Mouse (Mus musculus) forebrain, embryonic 14.5 days (tissue): ENCODE results near the gene Mzt1. TPM values are rescaled to one million over a fixed set of nuclear protein-coding genes. Genes with fewer than 3 reads are reported as not detected.

Source experiments
- ATAC-seq: fragments of 200-750 bp; cut with Nextera tagmentation; 2 replicates; pipeline ENCODE4 v1.8.0; 2017; ENCODE audit warnings: mild to moderate bottlenecking, moderate library complexity
- DNase-seq: peaks from one replicate; pipeline ENCODE4 v3.0.0-alpha.2; 2015; ENCODE audit warnings: low spot score
- H3K27ac ChIP-seq: fragments of 300-500 bp; sonication (generic); 2 replicates; pipeline ENCODE4 v1.5.1; 2014; ENCODE audit warnings: low read depth, mild to moderate bottlenecking, control low read depth, low read length, moderate library complexity
- H3K27me3 ChIP-seq: fragments of 300-500 bp; sonication (generic); replicated peaks from 2 replicates; pipeline ENCODE4 v1.6.1; 2014; ENCODE audit warnings: low read length, control low read depth, mixed read lengths; ENCODE audit not compliant: control insufficient read depth, insufficient read depth
- H3K36me3 ChIP-seq: fragments of 300-500 bp; sonication (generic); 2 replicates; pipeline ENCODE4 v1.6.1; 2014; ENCODE audit warnings: low read length, control low read depth; ENCODE audit not compliant: control insufficient read depth, insufficient read depth
- H3K4me1 ChIP-seq: fragments of 300-500 bp; sonication (generic); 2 replicates; pipeline ENCODE4 v1.6.1; 2014; ENCODE audit warnings: antibody characterized with exemption, low read length, control low read depth; ENCODE audit not compliant: control insufficient read depth, insufficient read depth
- H3K4me2 ChIP-seq: fragments of 300-500 bp; sonication (generic); 2 replicates; pipeline ENCODE4 v1.6.1; 2014; ENCODE audit warnings: mild to moderate bottlenecking, control low read depth, low read length
- H3K4me3 ChIP-seq: fragments of 300-500 bp; sonication (generic); 2 replicates; pipeline ENCODE4 v1.5.1; 2014; ENCODE audit warnings: low read depth, low read length, control low read depth
- H3K9ac ChIP-seq: fragments of 300-500 bp; sonication (generic); 2 replicates; pipeline ENCODE4 v1.6.1; 2014; ENCODE audit warnings: mild to moderate bottlenecking, low read length, control low read depth, moderate library complexity
- H3K9me3 ChIP-seq: fragments of 300-500 bp; sonication (generic); replicated peaks from 2 replicates; pipeline ENCODE4 v1.6.1; 2016; ENCODE audit warnings: low read length, control low read depth, mixed read lengths; ENCODE audit not compliant: control insufficient read depth
- WGBS: fragments of 180-500 bp; shearing (Covaris S2); extraction: QIAGEN DNeasy Blood & Tissue Kit; methylation state at CpG from one replicate; pipeline ENCODE4 v1.1.7; 2014; 5-methylcytosine and 5-hydroxymethylcytosine counted together
- polyA plus RNA-seq: library from polyadenylated mRNA; unstranded; fragments of >200 nt; fragmentation: Nextera tagmentation; extraction: Ambion mirVana; gene quantifications from 2 replicates; pipeline ENCODE4 v1.2.1, GENCODE M21; 2014

The Mzt1 gene
- polyA plus RNA-seq: 68.4 and 76.9 TPM in 2 replicates

- Histone ChIP-seq H3K27ac (peak within 1 kb of the TSS; percentile 75), H3K36me3 (peaks cover 5% of the 10 kb centered on the region; the same call in 1 of the 2 replicates), H3K4me1 (peaks cover 14% of the 10 kb centered on the region), H3K4me2 (peak within 1 kb of the TSS; percentile 80), H3K27me3 (no peaks in the 10 kb centered on the region), H3K4me3 (peak within 1 kb of the TSS; percentile 94), H3K9me3 (no peaks in the 10 kb centered on the region), H3K9ac (peak within 1 kb of the TSS; percentile 95)
- WGBS: 0% methylated on average over 57 of the region's 81 CpGs
- peak; percentile 94 for DNase-seq
- peak; percentile 96 for ATAC-seq
These were observed at the start of gene Mzt1, which contains the start of gene Bora for GRCm38 (mm10) chr14:99046031-99046781. Gene Mzt1 (minus strand): TSS chr14:99046134. Gene Bora (plus strand): TSS chr14:99046222.

GRCm38 (mm10) chr14:99088947-99089346 is 43.0 kb upstream of the Mzt1 start:
- H3K4me1 ChIP-seq: no peaks in the 10 kb centered on the region
- peaks cover 78% of the 10 kb centered on the region for H3K36me3 ChIP-seq
- ATAC-seq: no peak
- no peak for DNase-seq
- H3K27ac ChIP-seq: no peak overlapping the region
- WGBS: 90% methylated on average over 7 of the region's 7 CpGs
- no peak overlapping the region for H3K4me2 ChIP-seq
- H3K4me3 ChIP-seq: no peak overlapping the region
- H3K27me3 ChIP-seq: no peaks in the 10 kb centered on the region
- H3K9me3 ChIP-seq: no peaks in the 10 kb centered on the region
- H3K9ac ChIP-seq: no peak overlapping the region

DNA sequence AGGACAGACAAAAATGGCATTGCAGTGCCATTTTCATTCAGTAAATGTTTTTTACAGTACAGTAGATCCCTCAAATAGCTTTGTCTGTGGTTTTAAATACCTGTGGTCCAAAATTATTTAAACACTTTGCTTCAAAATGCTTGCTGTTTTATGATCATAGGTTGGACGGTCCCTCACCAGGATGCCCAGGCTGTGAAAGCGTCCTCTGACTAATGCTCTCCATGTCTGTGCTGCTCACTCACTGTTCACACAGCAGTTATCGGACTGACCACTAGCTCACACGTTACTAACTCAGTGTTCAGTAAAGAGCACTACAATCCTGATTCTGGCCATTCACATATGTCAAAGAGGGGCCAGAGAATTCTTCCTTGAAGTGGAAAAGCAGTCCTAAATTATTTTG is 25.2 kb upstream of the Mzt1 start:
- ATAC-seq: 0 out of 2 replicates have a peak, but pooled peaks have one; percentile 32
- no peak for DNase-seq
- Histone ChIP-seq H3K36me3 (peaks cover 40% of the 10 kb centered on the region), H3K4me1 (no peaks in the 10 kb centered on the region), H3K27me3 (no peaks in the 10 kb centered on the region), H3K9ac (no peak overlapping the region), H3K4me2 (no peak overlapping the region), H3K4me3 (no peak overlapping the region), H3K27ac (no peak overlapping the region), H3K9me3 (no peaks in the 10 kb centered on the region)
- 91% methylated on average over 4 of the region's 4 CpGs for WGBS

- Histone ChIP-seq H3K9me3 (no peaks in the 10 kb centered on the region), H3K4me2 (no peak overlapping the region), H3K9ac (no peak overlapping the region), H3K4me3 (no peak overlapping the region), H3K27ac (no peak overlapping the region), H3K4me1 (no peaks in the 10 kb centered on the region), H3K36me3 (peaks cover 23% of the 10 kb centered on the region), H3K27me3 (no peaks in the 10 kb centered on the region)
- DNase-seq (no peak), ATAC-seq (no peak)
- 94% methylated on average over 2 of the region's 2 CpGs for WGBS
These were observed 17.2 kb upstream of the Mzt1 start for GRCm38 (mm10) chr14:99063091-99063490.

- H3K27ac ChIP-seq: no peak overlapping the region
- no peaks in the 10 kb centered on the region for H3K4me1 ChIP-seq
- no peak overlapping the region for H3K9ac ChIP-seq
- H3K9me3 ChIP-seq: no peaks in the 10 kb centered on the region
- H3K4me2 ChIP-seq: peak overlapping the region; percentile 12; the same call in 1 of the 2 replicates
- DNase-seq (peak; percentile 51), ATAC-seq (peak; percentile 66; the same call in 1 of the 2 replicates)
- no peaks in the 10 kb centered on the region for H3K27me3 ChIP-seq
- WGBS: 80% methylated on average over 12 of the region's 12 CpGs
- no peak overlapping the region for H3K4me3 ChIP-seq
- peaks cover 26% of the 10 kb centered on the region for H3K36me3 ChIP-seq
These were observed 14.7 kb upstream of the Mzt1 start for GRCm38 (mm10) chr14:99060616-99061015.

DNA sequence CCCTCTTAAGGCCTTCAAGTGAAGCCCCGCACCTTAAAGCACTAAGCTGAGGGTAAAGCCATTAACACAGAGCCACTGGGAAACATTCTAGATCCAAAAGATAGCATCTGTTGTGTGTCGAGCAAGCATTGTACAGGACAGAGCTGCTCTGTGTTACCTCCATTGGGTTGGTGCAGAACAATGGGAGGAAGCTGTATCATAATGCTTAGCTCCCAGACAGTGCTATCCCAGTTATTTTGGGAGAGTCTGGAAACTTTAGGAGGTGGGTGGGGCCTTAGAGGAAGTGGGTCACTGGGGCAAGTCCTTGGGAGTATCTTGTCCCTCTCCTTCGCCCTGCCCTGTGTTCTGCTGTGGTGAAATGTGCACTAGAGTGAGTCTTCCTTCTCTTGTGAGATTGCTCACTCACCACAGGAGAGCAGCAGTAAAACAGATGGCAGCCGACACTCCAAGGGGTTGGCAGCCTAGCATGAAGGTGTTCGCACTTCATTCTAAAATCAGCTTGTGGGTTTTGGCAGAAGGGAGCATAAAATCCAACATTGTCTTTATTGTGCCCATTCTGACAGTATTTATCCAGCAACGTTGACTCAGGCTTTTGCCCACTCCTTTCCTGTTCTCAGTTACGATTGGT is 13.1 kb upstream of the Mzt1 start:
- H3K4me2 ChIP-seq: no peak overlapping the region
- H3K27ac ChIP-seq: no peak overlapping the region
- H3K27me3 ChIP-seq: no peaks in the 10 kb centered on the region
- no peaks in the 10 kb centered on the region for H3K4me1 ChIP-seq
- DNase-seq: peak; percentile 32
- H3K36me3 ChIP-seq: peaks cover 26% of the 10 kb centered on the region
- peak; percentile 48; the same call in 1 of the 2 replicates for ATAC-seq
- no peaks in the 10 kb centered on the region for H3K9me3 ChIP-seq
- H3K9ac ChIP-seq: no peak overlapping the region
- no peak overlapping the region for H3K4me3 ChIP-seq
- WGBS: 85% methylated on average over 7 of the region's 7 CpGs

DNA sequence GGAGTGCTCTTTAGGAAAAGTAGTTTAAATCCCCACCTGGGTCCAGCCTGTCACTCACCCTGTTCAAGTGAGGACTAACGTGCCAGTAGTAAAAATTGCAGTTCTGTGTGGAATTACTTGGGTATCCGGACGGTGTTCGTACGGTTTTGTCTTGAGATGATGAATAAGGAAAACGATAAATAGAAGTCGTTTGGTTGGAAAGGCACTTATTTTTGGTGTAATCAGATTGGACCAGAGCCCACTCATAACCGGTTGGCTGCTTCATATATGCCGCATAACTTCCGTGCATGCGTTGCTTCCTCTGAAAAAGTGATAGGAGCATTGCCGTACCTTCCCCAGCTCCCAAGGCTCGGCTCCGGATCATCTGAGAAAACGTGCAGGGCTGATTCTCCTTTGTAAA is 848 bp upstream of the Mzt1 start:
- H3K4me2 ChIP-seq: peak overlapping the region; percentile 80
- H3K9me3 ChIP-seq: no peaks in the 10 kb centered on the region
- no peak for DNase-seq
- under 1% methylated on average over 15 of the region's 15 CpGs for WGBS
- H3K27ac ChIP-seq: no peak overlapping the region
- no peaks in the 10 kb centered on the region for H3K27me3 ChIP-seq
- peak overlapping the region; percentile 94 for H3K4me3 ChIP-seq
- peaks cover 14% of the 10 kb centered on the region for H3K4me1 ChIP-seq
- no peak; the same call in 1 of the 2 replicates for ATAC-seq
- peaks cover 6% of the 10 kb centered on the region; the same call in 1 of the 2 replicates for H3K36me3 ChIP-seq
- H3K9ac ChIP-seq: peak overlapping the region; percentile 95

DNA sequence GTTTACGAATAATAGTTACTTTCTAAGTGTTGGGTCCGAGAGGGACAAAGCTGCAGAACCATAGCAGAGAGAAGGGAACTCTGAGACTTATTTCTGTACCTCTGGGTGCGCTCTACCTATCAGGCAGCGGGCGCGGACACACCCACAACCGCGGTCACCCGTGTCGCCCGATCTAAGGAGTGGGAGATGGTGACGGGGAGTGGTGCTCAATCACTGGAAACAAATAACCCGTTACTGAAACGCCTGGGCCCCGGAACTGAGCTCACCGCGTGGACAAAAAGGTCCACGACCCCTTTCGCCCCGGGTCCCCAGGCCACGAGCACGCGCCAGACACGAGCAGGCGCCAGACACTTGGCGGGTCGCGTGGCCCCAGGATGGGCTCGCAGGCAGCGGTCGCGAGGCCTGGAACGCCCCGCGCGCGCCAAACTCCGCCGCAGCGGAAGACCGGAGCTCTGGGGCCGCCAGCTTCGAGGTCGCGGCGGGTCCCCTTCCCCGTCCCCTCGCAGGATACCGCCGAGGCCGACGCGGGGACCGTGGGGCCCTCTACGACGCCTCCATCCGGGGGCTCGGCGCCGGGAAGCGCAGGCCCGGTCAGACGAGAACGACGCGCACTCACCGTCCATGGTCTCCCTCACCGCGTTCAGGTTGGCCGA is 430 bp downstream of the Mzt1 start:
- peaks cover 14% of the 10 kb centered on the region for H3K4me1 ChIP-seq
- peak overlapping the region; percentile 75 for H3K27ac ChIP-seq
- H3K27me3 ChIP-seq: no peaks in the 10 kb centered on the region
- no peak for DNase-seq
- ATAC-seq: peak; percentile 29
- peaks cover 1% of the 10 kb centered on the region; the same call in 1 of the 2 replicates for H3K36me3 ChIP-seq
- H3K4me3 ChIP-seq: peak overlapping the region; percentile 94
- peak overlapping the region; percentile 95 for H3K9ac ChIP-seq
- H3K4me2 ChIP-seq: peak overlapping the region; percentile 80
- H3K9me3 ChIP-seq: no peaks in the 10 kb centered on the region
- under 1% methylated on average over 70 of the region's 70 CpGs for WGBS
